Mouse (Mus musculus) heart, embryonic 12.5 days (tissue): ENCODE measurements around the gene Hspa1l. TPM values are rescaled to one million over a fixed set of nuclear protein-coding genes. Genes with fewer than 3 reads are reported as not detected.
"Not testable (repeated sequence)": the region's sequence is repeated elsewhere in the genome, so short reads cannot be mapped to it uniquely, and the experiment has no call there.

Experiments used
- ATAC-seq: fragments of 200-750 bp; cut with Nextera tagmentation; 2 replicates; pipeline ENCODE4 v1.8.0; 2017; ENCODE audit warnings: moderate TSS enrichment, moderate library complexity; ENCODE audit not compliant: insufficient number of reproducible peaks, low FRiP score
- H3K27ac ChIP-seq: fragments of 300-500 bp; sonication (generic); 2 replicates; pipeline ENCODE4 v1.5.1; 2016; ENCODE audit warnings: mild to moderate bottlenecking, moderate library complexity; ENCODE audit not compliant: poor library complexity, severe bottlenecking
- H3K27me3 ChIP-seq: fragments of 300-500 bp; sonication (generic); replicated peaks from 2 replicates; pipeline ENCODE4 v1.6.1; 2016; ENCODE audit warnings: mild to moderate bottlenecking, moderate library complexity
- H3K36me3 ChIP-seq: fragments of 300-500 bp; sonication (generic); 2 replicates; pipeline ENCODE4 v1.6.1; 2016; ENCODE audit warnings: mild to moderate bottlenecking, moderate library complexity
- H3K4me1 ChIP-seq: fragments of 300-500 bp; sonication (generic); replicated peaks from 2 replicates; pipeline ENCODE4 v1.6.1; 2016; ENCODE audit warnings: mild to moderate bottlenecking
- H3K4me2 ChIP-seq: fragments of 300-500 bp; sonication (generic); 2 replicates; pipeline ENCODE4 v1.6.1; 2016; ENCODE audit warnings: mild to moderate bottlenecking, moderate library complexity
- H3K4me3 ChIP-seq: fragments of 300-500 bp; sonication (generic); 2 replicates; pipeline ENCODE4 v1.5.1; 2016; ENCODE audit warnings: mild to moderate bottlenecking
- H3K9ac ChIP-seq: fragments of 300-500 bp; sonication (generic); 2 replicates; pipeline ENCODE4 v1.6.1; 2016; ENCODE audit warnings: mild to moderate bottlenecking, moderate library complexity
- H3K9me3 ChIP-seq: fragments of 300-500 bp; sonication (generic); replicated peaks from 2 replicates; pipeline ENCODE4 v1.6.1; 2016; ENCODE audit warnings: mild to moderate bottlenecking, moderate library complexity
- WGBS: fragments of 180-500 bp; shearing (Covaris S2); methylation state at CpG from one replicate; pipeline ENCODE4 v1.1.7; 2016; 5-methylcytosine and 5-hydroxymethylcytosine counted together
- polyA plus RNA-seq: library from polyadenylated mRNA; unstranded; fragments of >200 nt; fragmentation: Nextera tagmentation; extraction: Ambion mirVana; gene quantifications from 2 replicates; pipeline ENCODE4 v1.2.1, GENCODE M21; 2016

Gene Hspa1l
- polyA plus RNA-seq, 1 experiment from 2014 or later, result 2.9 TPM

GRCm38 (mm10) chr17:34979631-34980030 is 7.1 kb downstream of the Hspa1l start:
- Histone ChIP-seq H3K27me3 (no peaks in the 10 kb centered on the region), H3K4me1 (peaks cover 11% of the 10 kb centered on the region), H3K9ac (no peak overlapping the region), H3K9me3 (no peaks in the 10 kb centered on the region), H3K27ac (no peak overlapping the region), H3K4me2 (no peak overlapping the region), H3K4me3 (no peak overlapping the region), H3K36me3 (peaks cover 2% of the 10 kb centered on the region)
- 91% methylated on average over 4 of the region's 4 CpGs for WGBS
- ATAC-seq, result no peak

DNA sequence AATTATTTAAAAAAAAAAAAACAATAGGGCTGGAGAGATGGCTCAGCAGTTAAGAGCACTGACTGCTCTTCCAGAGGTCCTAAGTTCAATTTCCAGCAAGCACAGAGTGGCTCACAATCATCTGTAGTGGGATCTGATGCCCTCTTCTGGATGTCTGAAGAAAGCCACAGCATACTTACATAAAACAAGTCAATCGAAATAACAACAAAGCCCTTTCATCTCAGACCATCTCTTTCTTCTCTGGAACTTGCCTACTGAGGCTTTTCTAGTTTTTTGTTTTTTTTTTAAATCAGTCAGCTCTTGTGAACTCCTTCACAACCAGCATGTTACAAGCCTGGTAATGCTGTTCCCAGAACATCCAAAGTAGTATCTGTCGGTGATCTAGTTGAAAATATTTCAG is 8.2 kb downstream of the Hspa1l start:
- peak overlapping the region; percentile 90 for H3K9ac ChIP-seq
- no peak overlapping the region for H3K27ac ChIP-seq
- H3K4me2 ChIP-seq, result peak overlapping the region; percentile 92
- 14% methylated on average over 2 of the region's 2 CpGs for WGBS
- peaks cover 12% of the 10 kb centered on the region for H3K36me3 ChIP-seq
- H3K27me3 ChIP-seq, result no peaks in the 10 kb centered on the region
- peaks cover 11% of the 10 kb centered on the region for H3K4me1 ChIP-seq
- H3K9me3 ChIP-seq, result no peaks in the 10 kb centered on the region
- no peak for ATAC-seq
- peak overlapping the region; percentile 85 for H3K4me3 ChIP-seq

DNA sequence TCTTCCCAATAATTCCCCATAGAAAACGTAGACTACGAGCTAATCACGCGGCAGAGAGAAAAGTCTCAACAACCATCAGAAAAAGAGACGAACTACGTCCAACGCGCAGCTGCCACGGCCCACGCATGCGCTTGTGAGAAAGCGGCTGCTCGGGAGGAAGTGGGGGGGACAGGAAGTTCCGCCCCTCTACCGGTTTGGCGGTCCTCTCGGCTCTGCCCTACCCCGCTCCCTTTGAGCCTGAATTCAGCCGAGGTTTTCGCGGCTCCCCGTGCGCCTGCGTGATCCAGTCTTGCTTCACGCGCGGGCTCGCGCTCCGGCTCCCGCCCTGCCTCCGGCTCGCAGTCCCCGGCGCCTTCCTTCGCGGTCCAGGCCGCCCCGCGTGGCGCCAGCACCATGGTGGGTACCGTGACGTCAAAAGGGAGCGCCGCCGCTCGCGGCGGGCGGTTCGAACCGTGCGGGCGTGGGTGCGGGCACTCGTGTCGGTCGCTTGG is 9.2 kb downstream of the Hspa1l start, which contains the start of gene Lsm2:
TSS of gene Lsm2 (plus strand) at position 173 of the 491 bp plus-strand sequence.
- Histone ChIP-seq H3K9me3 (no peaks in the 10 kb centered on the region), H3K9ac (peak within 1 kb of the TSS; percentile 90), H3K27me3 (no peaks in the 10 kb centered on the region), H3K4me1 (peaks cover 11% of the 10 kb centered on the region), H3K4me3 (peak within 1 kb of the TSS; percentile 85), H3K27ac (peak within 1 kb of the TSS; percentile 95), H3K36me3 (peaks cover 23% of the 10 kb centered on the region), H3K4me2 (peak within 1 kb of the TSS; percentile 92)
- WGBS, result under 1% methylated on average over 58 of the region's 58 CpGs
- ATAC-seq, result peak; percentile 93

- Histone ChIP-seq H3K27ac (peak overlapping the region; percentile 95), H3K4me1 (peaks cover 11% of the 10 kb centered on the region), H3K9ac (peak overlapping the region; percentile 90), H3K4me3 (peak overlapping the region; percentile 85), H3K27me3 (no peaks in the 10 kb centered on the region), H3K9me3 (no peaks in the 10 kb centered on the region), H3K36me3 (peaks cover 25% of the 10 kb centered on the region), H3K4me2 (peak overlapping the region; percentile 92)
- under 1% methylated on average over 15 of the region's 15 CpGs for WGBS
- peak; percentile 10; the same call in 1 of the 2 replicates for ATAC-seq
Measured at GRCm38 (mm10) chr17:34982328-34982727, 9.8 kb downstream of the Hspa1l start.

DNA sequence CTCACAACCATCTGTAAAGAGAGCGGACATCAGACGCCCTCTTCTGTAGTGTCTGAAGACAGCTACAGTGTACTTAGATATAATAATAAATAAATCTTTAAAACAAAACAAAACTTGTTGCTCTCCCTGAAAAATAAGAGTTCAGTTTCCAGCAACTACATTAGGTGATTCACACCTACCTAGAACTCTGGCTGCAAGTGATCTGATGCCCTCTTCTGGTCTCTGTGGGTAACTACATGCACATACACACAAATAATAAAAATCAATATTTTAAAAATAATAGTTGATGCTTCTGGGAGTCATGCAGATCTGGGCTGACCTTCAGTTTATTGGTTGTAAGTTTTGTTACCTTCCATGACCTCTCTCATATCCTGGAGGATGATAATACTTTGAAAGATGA is 11.7 kb downstream of the Hspa1l start:
- H3K4me1 ChIP-seq, result peaks cover 11% of the 10 kb centered on the region
- no peak overlapping the region for H3K4me3 ChIP-seq
- H3K27me3 ChIP-seq, result no peaks in the 10 kb centered on the region
- H3K36me3 ChIP-seq, result peaks cover 29% of the 10 kb centered on the region
- 76% methylated on average over 2 of the region's 2 CpGs for WGBS
- peak overlapping the region; percentile 10; the same call in 1 of the 2 replicates for H3K9ac ChIP-seq
- H3K4me2 ChIP-seq, result no peak overlapping the region
- no peak overlapping the region for H3K27ac ChIP-seq
- no peaks in the 10 kb centered on the region for H3K9me3 ChIP-seq
- no peak for ATAC-seq

DNA sequence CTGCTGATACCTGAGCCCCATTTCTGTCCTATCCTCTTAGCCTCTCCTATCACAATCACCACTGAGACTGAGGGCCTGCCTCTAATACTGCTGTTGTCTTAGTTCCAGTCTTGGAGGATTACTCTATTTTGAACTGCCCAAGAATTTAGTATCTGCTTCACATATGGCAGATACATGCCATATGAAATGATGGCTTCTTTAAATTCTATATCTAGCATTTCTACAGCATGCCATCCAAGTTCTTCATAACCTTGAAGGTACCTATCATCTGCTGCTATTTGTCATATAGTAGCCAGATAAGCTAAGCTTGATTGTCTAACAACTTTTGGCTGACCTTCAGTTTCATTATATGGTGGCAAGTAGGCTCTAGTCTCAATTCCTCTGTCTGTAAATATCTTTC is 22.2 kb downstream of the Hspa1l start:
- peaks cover 29% of the 10 kb centered on the region for H3K36me3 ChIP-seq
- no peak overlapping the region for H3K9ac ChIP-seq
- H3K4me1 ChIP-seq, result peaks cover 25% of the 10 kb centered on the region
- H3K27me3 ChIP-seq, result no peaks in the 10 kb centered on the region
- no peak for ATAC-seq
- no peak overlapping the region for H3K27ac ChIP-seq
- H3K4me2 ChIP-seq, result no peak overlapping the region
- no peaks in the 10 kb centered on the region for H3K9me3 ChIP-seq
- no peak overlapping the region for H3K4me3 ChIP-seq

GRCm38 (mm10) chr17:34995192-34995591 is 22.7 kb downstream of the Hspa1l start:
- not testable (repeated sequence) for H3K27ac ChIP-seq, H3K9me3 ChIP-seq, ATAC-seq, H3K9ac ChIP-seq, H3K4me2 ChIP-seq, H3K27me3 ChIP-seq, H3K4me3 ChIP-seq
- Histone ChIP-seq H3K36me3 (peaks cover 27% of the 10 kb centered on the region), H3K4me1 (peaks cover 30% of the 10 kb centered on the region)
- 91% methylated on average over 4 of the region's 4 CpGs for WGBS

DNA sequence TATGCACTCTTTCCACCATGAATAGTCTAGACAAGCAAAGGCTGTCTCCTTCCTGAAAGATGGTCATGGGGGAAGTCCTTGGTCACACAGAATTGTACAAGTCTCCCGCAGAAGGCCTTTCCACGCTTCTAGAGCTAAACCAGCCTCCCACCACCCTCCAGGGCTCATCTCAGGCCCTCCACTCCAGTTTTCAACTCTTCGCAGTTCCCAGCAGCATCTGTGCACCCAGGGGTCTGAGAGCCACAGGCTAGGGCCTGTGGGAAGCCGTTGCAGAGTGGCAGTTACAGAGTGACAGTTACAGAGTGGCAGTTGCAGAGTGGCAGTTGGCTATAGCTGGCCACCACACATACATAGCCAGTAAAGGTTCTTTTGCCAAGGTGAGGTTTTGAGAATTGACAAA is 23.4 kb downstream of the Hspa1l start:
- not testable (repeated sequence) for ATAC-seq, H3K9me3 ChIP-seq, H3K4me3 ChIP-seq, H3K27me3 ChIP-seq, H3K9ac ChIP-seq, H3K4me2 ChIP-seq, H3K27ac ChIP-seq
- H3K36me3 ChIP-seq, result peaks cover 20% of the 10 kb centered on the region
- WGBS, result 93% methylated on average over 4 of the region's 4 CpGs
- H3K4me1 ChIP-seq, result peaks cover 30% of the 10 kb centered on the region

- peaks cover 30% of the 10 kb centered on the region for H3K4me1 ChIP-seq
- H3K9me3 ChIP-seq, result no peaks in the 10 kb centered on the region
- H3K4me2 ChIP-seq, result peak overlapping the region; percentile 25; the same call in 1 of the 2 replicates
- H3K9ac ChIP-seq, result no peak overlapping the region
- 85% methylated on average over 13 of the region's 14 CpGs for WGBS
- H3K27me3 ChIP-seq, result no peaks in the 10 kb centered on the region
- no peak overlapping the region for H3K27ac ChIP-seq
- H3K4me3 ChIP-seq, result no peak overlapping the region
- H3K36me3 ChIP-seq, result peaks cover 15% of the 10 kb centered on the region
- no peak for ATAC-seq
Measured at GRCm38 (mm10) chr17:34996411-34997141, 24.1 kb downstream of the Hspa1l start.

DNA sequence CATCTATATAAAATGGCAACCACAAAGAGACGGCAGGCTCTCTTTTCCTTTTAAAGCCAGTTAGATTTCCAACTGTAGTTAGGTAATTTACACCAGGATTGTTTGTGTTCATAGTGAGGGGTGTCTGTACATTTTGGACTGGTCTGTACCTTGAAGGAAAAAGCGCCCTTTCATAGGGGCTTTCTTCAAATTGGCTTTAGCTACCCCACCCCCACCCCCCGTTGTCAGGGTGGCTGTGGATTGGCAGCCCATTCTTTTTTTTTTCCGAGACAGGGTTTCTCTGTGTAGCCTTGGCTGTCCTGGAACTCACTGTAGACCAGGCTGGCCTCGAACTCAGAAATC is 24.6 kb downstream of the Hspa1l start:
- Histone ChIP-seq H3K4me2 (no peak overlapping the region), H3K36me3 (peaks cover 15% of the 10 kb centered on the region), H3K4me3 (no peak overlapping the region), H3K27ac (no peak overlapping the region), H3K9ac (no peak overlapping the region), H3K4me1 (peaks cover 31% of the 10 kb centered on the region), H3K9me3 (no peaks in the 10 kb centered on the region), H3K27me3 (no peaks in the 10 kb centered on the region)
- ATAC-seq, result no peak
- 92% methylated on average over 5 of the region's 5 CpGs for WGBS

DNA sequence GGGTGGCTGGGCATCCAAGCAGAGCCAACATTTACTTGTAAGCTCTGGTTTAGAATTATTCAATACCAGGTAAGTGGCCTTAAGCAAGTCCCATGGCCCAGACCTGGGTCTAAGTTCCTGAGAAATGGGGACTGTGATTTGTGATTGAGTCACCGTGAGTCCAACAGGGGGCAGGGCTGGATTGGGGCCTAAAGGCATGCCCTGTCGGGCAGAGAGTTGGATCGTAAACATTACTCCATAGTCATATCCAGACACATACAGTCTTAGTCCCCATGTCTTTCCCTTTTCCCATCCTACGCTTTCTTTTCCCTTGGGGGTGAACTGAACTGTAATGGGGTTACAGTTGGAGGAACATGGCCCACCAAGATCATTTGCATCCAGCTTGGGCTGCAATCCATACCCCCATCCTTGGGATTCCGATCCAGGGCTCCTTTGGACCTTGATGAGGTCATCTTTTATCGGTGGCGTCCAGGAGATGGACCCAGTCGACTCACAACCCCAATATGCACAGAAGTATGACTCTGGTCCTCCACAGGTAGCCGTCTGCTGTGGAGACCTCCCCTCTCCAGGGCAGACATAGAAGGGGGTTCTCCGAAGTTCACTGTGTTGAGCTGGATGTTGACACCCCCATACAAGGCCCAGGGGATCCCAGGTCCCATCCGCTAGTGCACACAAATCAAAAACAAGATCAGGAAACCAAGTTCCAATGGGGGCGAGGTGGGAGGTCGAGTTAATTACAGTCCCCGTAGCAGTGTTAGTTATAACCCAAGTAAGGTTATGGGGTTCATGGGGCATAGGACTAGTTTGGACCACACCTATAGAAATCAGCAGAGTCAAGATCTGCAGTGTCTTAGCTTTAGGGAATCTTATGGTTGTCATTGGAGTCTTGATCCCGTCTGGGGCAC is 26.3 kb downstream of the Hspa1l start:
- WGBS, result 92% methylated on average over 15 of the region's 15 CpGs
- no peak overlapping the region for H3K9ac ChIP-seq
- H3K4me2 ChIP-seq, result peak overlapping the region; percentile 96

More for the DNA sequence above, 26.3 kb downstream of the Hspa1l start:
- no peak for ATAC-seq
- Histone ChIP-seq H3K4me3 (peak overlapping the region; percentile 79), H3K36me3 (peaks cover 15% of the 10 kb centered on the region), H3K27ac (no peak overlapping the region), H3K4me1 (peaks cover 46% of the 10 kb centered on the region), H3K9me3 (no peaks in the 10 kb centered on the region), H3K27me3 (no peaks in the 10 kb centered on the region)
